Mouse (Mus musculus): Measurements from ENCODE around the gene Abcd3. TPM values are rescaled to one million over a fixed set of nuclear protein-coding genes. Genes with fewer than 3 reads are reported as not detected.

Abcd3 gene
- total RNA-seq, 2 experiments from 2014 or later: 48.6 to 49.7 TPM

GRCm38 (mm10) chr3:121715741-121716459, 99.2 kb downstream of the Abcd3 start:
- Histone ChIP-seq H3K27ac (peak overlapping the region; percentile 61; the same call in 1 of the 2 replicates), H3K4me3 (no peak overlapping the region)
- intact Hi-C loops (cut with DNase I): no loop called here
- TF ChIP-seq CTCF (IDR thresholded peaks at IDR 0.05): no peak
- DNase-seq (ENCODE audit: extremely low spot score in 1 of 2, low spot score in 2 of 2): no peak

DNA sequence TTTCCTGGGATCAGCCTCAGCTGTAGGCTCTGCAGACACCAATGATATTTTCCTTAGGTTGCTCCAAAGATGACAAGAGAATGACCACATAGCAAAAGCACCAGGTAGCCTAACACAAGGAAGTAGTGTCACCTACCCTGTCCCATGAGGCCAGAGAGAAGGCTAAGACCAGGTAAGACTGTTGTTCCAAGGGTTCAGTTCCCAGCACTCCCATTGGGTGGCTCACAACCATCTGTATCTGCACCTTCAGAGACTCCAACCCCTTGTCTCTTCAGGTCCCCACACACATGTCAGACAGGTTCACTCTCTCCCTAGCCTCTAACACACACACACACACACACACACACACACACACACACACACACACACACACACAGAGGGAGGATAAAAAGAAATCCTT, 99.8 kb downstream of the Abcd3 start:
- no peak overlapping the region for H3K27ac ChIP-seq
- TF ChIP-seq CTCF (IDR thresholded peaks at IDR 0.05): no peak
- intact Hi-C loops (cut with DNase I): no loop called here
- no peak overlapping the region for H3K4me3 ChIP-seq
- DNase-seq (ENCODE audit: extremely low spot score in 1 of 2, low spot score in 2 of 2): no peak

- H3K4me3 ChIP-seq: no peak overlapping the region
- no peak for DNase-seq (ENCODE audit: extremely low spot score in 1 of 2, low spot score in 2 of 2)
- intact Hi-C loops (cut with DNase I): no loop called here
- no peak for TF ChIP-seq CTCF (IDR thresholded peaks at IDR 0.05)
- no peak overlapping the region for H3K27ac ChIP-seq
Measured at GRCm38 (mm10) chr3:121714461-121714860, 100.6 kb downstream of the Abcd3 start.

- no peak for DNase-seq (ENCODE audit: extremely low spot score in 1 of 2, low spot score in 2 of 2)
- no peak for TF ChIP-seq CTCF (IDR thresholded peaks at IDR 0.05)
- intact Hi-C loops (cut with DNase I): no loop called here
- H3K27ac ChIP-seq: no peak overlapping the region
- no peak overlapping the region for H3K4me3 ChIP-seq
Measured at GRCm38 (mm10) chr3:121713816-121714215, 101.3 kb downstream of the Abcd3 start.

DNA sequence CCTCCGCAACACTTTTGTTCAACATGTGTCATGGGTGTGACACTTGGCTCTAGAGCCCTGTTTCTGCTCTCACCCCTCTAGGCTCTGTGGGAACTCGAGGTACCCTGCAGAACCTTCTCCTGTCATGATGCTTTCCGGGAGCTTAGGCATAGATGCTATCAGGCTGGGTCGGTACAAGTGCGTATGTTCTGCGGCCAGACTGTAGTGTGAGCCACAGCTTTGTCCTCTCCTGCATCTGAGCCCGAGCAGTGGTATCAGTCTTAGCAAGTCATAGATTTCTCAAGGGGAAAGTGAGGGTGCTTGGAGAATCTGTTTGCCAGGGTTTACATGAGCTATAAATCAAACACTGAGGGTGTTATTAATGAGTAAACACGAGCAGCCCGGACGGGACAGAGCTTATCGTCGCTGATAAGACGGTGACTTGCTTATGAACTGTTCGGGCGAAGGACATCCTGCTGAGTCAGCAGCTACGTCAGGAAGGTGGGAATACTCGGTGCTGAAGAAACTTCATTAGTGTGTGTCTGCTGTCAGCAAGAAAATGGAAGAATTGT, 101.9 kb downstream of the Abcd3 start:
- no peak overlapping the region for H3K27ac ChIP-seq
- intact Hi-C loops (cut with DNase I): no loop called here
- H3K4me3 ChIP-seq: no peak overlapping the region
- no peak for DNase-seq (ENCODE audit: extremely low spot score in 1 of 2, low spot score in 2 of 2)
- no peak for TF ChIP-seq CTCF (IDR thresholded peaks at IDR 0.05)

GRCm38 (mm10) chr3:121712222-121712621, 102.9 kb downstream of the Abcd3 start:
- Histone ChIP-seq H3K4me3 (no peak overlapping the region), H3K27ac (no peak overlapping the region)
- intact Hi-C loops (cut with DNase I): no loop called here
- no peak for DNase-seq (ENCODE audit: extremely low spot score in 1 of 2, low spot score in 2 of 2)
- no peak for TF ChIP-seq CTCF (IDR thresholded peaks at IDR 0.05)

- intact Hi-C loops (cut with DNase I): no loop called here
- Histone ChIP-seq H3K27ac (no peak overlapping the region), H3K4me3 (no peak overlapping the region)
- no peak for DNase-seq (ENCODE audit: extremely low spot score in 1 of 2, low spot score in 2 of 2)
- no peak for TF ChIP-seq CTCF (IDR thresholded peaks at IDR 0.05)
Measured at GRCm38 (mm10) chr3:121710894-121711531, 104.1 kb downstream of the Abcd3 start.

Other genes starting within 250 kb of the Abcd3 start
- gene 4930432M17Rik, start 144.5 kb downstream of the Abcd3 start, total RNA-seq (2021): not detected
- gene F3, start 91.8 kb downstream of the Abcd3 start, total RNA-seq (2021): 10 to 100 TPM; 49.4 to 61.8 TPM
- gene Arhgap29, start 137.2 kb upstream of the Abcd3 start, total RNA-seq (2021): 10 to 100 TPM; 20.5 to 24.4 TPM
- gene Abca4, start 229.1 kb upstream of the Abcd3 start, total RNA-seq (2021): 1 to 10 TPM; 2.0 to 2.1 TPM